Mouse (Mus musculus): ENCODE measurements around the gene Foxg1. TPM values are rescaled to one million over a fixed set of nuclear protein-coding genes. Genes with fewer than 3 reads are reported as not detected.

Foxg1 gene
- polyA plus RNA-seq, 1 experiment from 2014 or later = 1.9 TPM

- Histone ChIP-seq H3K27me3 (peaks cover 74% of the 10 kb centered on the region), H3K9ac (no peak overlapping the region), H3K9me3 (replicated peaks) (no peaks in the 10 kb centered on the region), H3K4me3 (no peak overlapping the region), H3K4me1 (peaks cover 9% of the 10 kb centered on the region), H3K36me3 (no peaks in the 10 kb centered on the region), H3K27ac (no peak overlapping the region), H3K4me2 (replicated peaks) (no peak overlapping the region)
- 15% methylated on average over 3 of the region's 3 CpGs for WGBS
- ATAC-seq (ENCODE audit: low FRiP score) = no peak
These were observed 16.2 kb downstream of the Foxg1 start for GRCm38 (mm10) chr12:49398636-49399035.

- Histone ChIP-seq H3K4me1 (peaks cover 9% of the 10 kb centered on the region), H3K4me3 (no peak overlapping the region), H3K27me3 (peaks cover 69% of the 10 kb centered on the region), H3K9ac (no peak overlapping the region), H3K4me2 (replicated peaks) (no peak overlapping the region), H3K9me3 (replicated peaks) (no peaks in the 10 kb centered on the region), H3K36me3 (no peaks in the 10 kb centered on the region), H3K27ac (no peak overlapping the region)
- ATAC-seq (ENCODE audit: low FRiP score) = no peak
- 2% methylated on average over 1 of the region's 1 CpGs for whole genome bisulfite sequencing
These were observed 17.2 kb downstream of the Foxg1 start for GRCm38 (mm10) chr12:49399611-49400010.

GRCm38 (mm10) chr12:49400036-49400852, 17.8 kb downstream of the Foxg1 start:
- ATAC-seq (ENCODE audit: low FRiP score) = no peak
- H3K9ac ChIP-seq = no peak overlapping the region
- H3K27me3 ChIP-seq = peaks cover 66% of the 10 kb centered on the region
- peak overlapping the region; percentile 89 for H3K4me2 ChIP-seq (replicated peaks)
- H3K27ac ChIP-seq = no peak overlapping the region
- peaks cover 9% of the 10 kb centered on the region for H3K4me1 ChIP-seq
- H3K4me3 ChIP-seq = peak overlapping the region; percentile 41; the same call in 1 of the 2 replicates
- H3K36me3 ChIP-seq = no peaks in the 10 kb centered on the region
- 3% methylated on average over 9 of the region's 9 CpGs for WGBS
- H3K9me3 ChIP-seq (replicated peaks) = no peaks in the 10 kb centered on the region

- ATAC-seq (ENCODE audit: low FRiP score) = peak; percentile 82
- WGBS = under 1% methylated on average over 8 of the region's 8 CpGs
- Histone ChIP-seq H3K4me1 (peaks cover 9% of the 10 kb centered on the region), H3K36me3 (no peaks in the 10 kb centered on the region), H3K27ac (no peak overlapping the region), H3K27me3 (peaks cover 63% of the 10 kb centered on the region), H3K9me3 (replicated peaks) (no peaks in the 10 kb centered on the region), H3K9ac (no peak overlapping the region), H3K4me2 (replicated peaks) (peak overlapping the region; percentile 89), H3K4me3 (peak overlapping the region; percentile 41)
These were observed 18.3 kb downstream of the Foxg1 start for GRCm38 (mm10) chr12:49400853-49401118.

GRCm38 (mm10) chr12:49401119-49401795, 18.8 kb downstream of the Foxg1 start:
- Histone ChIP-seq H3K27ac (no peak overlapping the region), H3K36me3 (no peaks in the 10 kb centered on the region), H3K9ac (peak overlapping the region; percentile 67), H3K4me2 (replicated peaks) (peak overlapping the region; percentile 89), H3K4me1 (peaks cover 9% of the 10 kb centered on the region), H3K9me3 (replicated peaks) (no peaks in the 10 kb centered on the region), H3K4me3 (peak overlapping the region; percentile 41), H3K27me3 (peaks cover 60% of the 10 kb centered on the region)
- under 1% methylated on average over 68 of the region's 68 CpGs for WGBS
- peak; percentile 81 for ATAC-seq (ENCODE audit: low FRiP score)

GRCm38 (mm10) chr12:49401796-49402130, 19.3 kb downstream of the Foxg1 start:
- Histone ChIP-seq H3K4me1 (peaks cover 9% of the 10 kb centered on the region), H3K36me3 (no peaks in the 10 kb centered on the region), H3K4me3 (peak overlapping the region; percentile 41), H3K9me3 (replicated peaks) (no peaks in the 10 kb centered on the region), H3K27ac (no peak overlapping the region), H3K4me2 (replicated peaks) (peak overlapping the region; percentile 89), H3K9ac (peak overlapping the region; percentile 67; the same call in 1 of the 2 replicates), H3K27me3 (peaks cover 57% of the 10 kb centered on the region)
- no peak for ATAC-seq (ENCODE audit: low FRiP score)
- WGBS = 0% methylated on average over 5 of the region's 5 CpGs

- H3K27ac ChIP-seq = no peak overlapping the region
- no peaks in the 10 kb centered on the region for H3K36me3 ChIP-seq
- H3K4me3 ChIP-seq = no peak overlapping the region
- 59% methylated on average over 2 of the region's 2 CpGs for WGBS
- no peak overlapping the region for H3K9ac ChIP-seq
- no peaks in the 10 kb centered on the region for H3K9me3 ChIP-seq (replicated peaks)
- 0 out of 2 replicates have a peak, but pooled peaks have one; percentile 60 for ATAC-seq (ENCODE audit: low FRiP score)
- no peaks in the 10 kb centered on the region for H3K4me1 ChIP-seq
- no peak overlapping the region for H3K4me2 ChIP-seq (replicated peaks)
- peaks cover 7% of the 10 kb centered on the region; the same call in 1 of the 2 replicates for H3K27me3 ChIP-seq
These were observed 27.4 kb downstream of the Foxg1 start for GRCm38 (mm10) chr12:49409833-49410232.

GRCm38 (mm10) chr12:49417963-49418362, 35.5 kb downstream of the Foxg1 start:
- Histone ChIP-seq H3K27me3 (no peaks in the 10 kb centered on the region), H3K9ac (no peak overlapping the region), H3K4me1 (no peaks in the 10 kb centered on the region), H3K4me2 (replicated peaks) (no peak overlapping the region), H3K4me3 (no peak overlapping the region), H3K9me3 (replicated peaks) (no peaks in the 10 kb centered on the region), H3K36me3 (no peaks in the 10 kb centered on the region), H3K27ac (no peak overlapping the region)
- no peak for ATAC-seq (ENCODE audit: low FRiP score)
- WGBS = 77% methylated on average over 3 of the region's 3 CpGs

Other genes starting within 250 kb of the Foxg1 start
- 0.07 and 0.08 TPM in 2 replicates for gene Gm43517, start 2.5 kb downstream of the Foxg1 start, polyA plus RNA-seq (2016; fragmentation: Nextera tagmentation; extraction: Ambion mirVana)

All from hindbrain, embryonic 12.5 days (tissue).